Mouse (Mus musculus): ENCODE results near the gene Ndufs7. TPM values are rescaled to one million over a fixed set of nuclear protein-coding genes. Genes with fewer than 3 reads are reported as not detected.

The Ndufs7 gene
- polyA plus RNA-seq, 1 experiment = 226 TPM

- Histone ChIP-seq H3K36me3 (replicated peaks; ENCODE audit: low read length) (peaks cover 40% of the 10 kb centered on the region), H3K4me1 (peaks cover 72% of the 10 kb centered on the region), H3K4me3 (replicated peaks) (peak within 1 kb of the TSS; percentile 94), H3K27me3 (replicated peaks) (no peaks in the 10 kb centered on the region), H3K9me3 (no peaks in the 10 kb centered on the region)
- no peak for TF ChIP-seq GATA1 (IDR thresholded peaks at IDR 0.05; ENCODE audit: borderline replicate concordance, low read length)
- TF ChIP-seq FLI1 (IDR thresholded peaks at IDR 0.05; ENCODE audit: low read length) = no peak
These were observed 12.0 kb downstream of the Ndufs7 start, which contains the start of the genes Gamt and Dazap1 for GRCm38 (mm10) chr10:80260642-80261584. Gene Gamt (minus strand): TSS chr10:80261012. Gene Dazap1 (plus strand): TSS chr10:80261486.

GRCm38 (mm10) chr10:80261585-80261968 lies 12.7 kb downstream of the Ndufs7 start:
- peaks cover 79% of the 10 kb centered on the region for H3K4me1 ChIP-seq

GRCm38 (mm10) chr10:80262169-80262568 lies 13.2 kb downstream of the Ndufs7 start:
- Histone ChIP-seq H3K9me3 (no peaks in the 10 kb centered on the region), H3K36me3 (replicated peaks; ENCODE audit: low read length) (peaks cover 31% of the 10 kb centered on the region), H3K27me3 (replicated peaks) (no peaks in the 10 kb centered on the region), H3K4me3 (replicated peaks) (peak overlapping the region; percentile 86), H3K4me1 (peaks cover 84% of the 10 kb centered on the region)
- no peak for TF ChIP-seq GATA1 (IDR thresholded peaks at IDR 0.05; ENCODE audit: borderline replicate concordance, low read length)
- TF ChIP-seq FLI1 (IDR thresholded peaks at IDR 0.05; ENCODE audit: low read length) = no peak

More at GRCm38 (mm10) chr10:80261585-80261968, 12.7 kb downstream of the Ndufs7 start:
- Histone ChIP-seq H3K27me3 (replicated peaks) (no peaks in the 10 kb centered on the region), H3K36me3 (replicated peaks; ENCODE audit: low read length) (peaks cover 34% of the 10 kb centered on the region), H3K4me3 (replicated peaks) (peak overlapping the region; percentile 94), H3K9me3 (no peaks in the 10 kb centered on the region)
- TF ChIP-seq FLI1 (IDR thresholded peaks at IDR 0.05; ENCODE audit: low read length) = 0 out of 2 replicates have a peak, but pooled peaks have one; percentile 20
- TF ChIP-seq GATA1 (IDR thresholded peaks at IDR 0.05; ENCODE audit: borderline replicate concordance, low read length) = 0 out of 3 replicates have a peak, but pooled peaks have one; percentile 45

GRCm38 (mm10) chr10:80262776-80263365 lies 13.9 kb downstream of the Ndufs7 start:
- Histone ChIP-seq H3K36me3 (replicated peaks; ENCODE audit: low read length) (peaks cover 32% of the 10 kb centered on the region), H3K9me3 (no peaks in the 10 kb centered on the region), H3K4me1 (peaks cover 87% of the 10 kb centered on the region), H3K4me3 (replicated peaks) (peak overlapping the region; percentile 82), H3K27me3 (replicated peaks) (no peaks in the 10 kb centered on the region)
- TF ChIP-seq GATA1 (IDR thresholded peaks at IDR 0.05; ENCODE audit: borderline replicate concordance, low read length) (no peak), FLI1 (IDR thresholded peaks at IDR 0.05; ENCODE audit: low read length) (no peak)

- peaks cover 28% of the 10 kb centered on the region for H3K36me3 ChIP-seq (replicated peaks; ENCODE audit: low read length)
- no peaks in the 10 kb centered on the region for H3K9me3 ChIP-seq
- peaks cover 87% of the 10 kb centered on the region for H3K4me1 ChIP-seq
- no peak for TF ChIP-seq FLI1 (IDR thresholded peaks at IDR 0.05; ENCODE audit: low read length)
- 0 out of 3 replicates have a peak, but pooled peaks have one; percentile 11 for TF ChIP-seq GATA1 (IDR thresholded peaks at IDR 0.05; ENCODE audit: borderline replicate concordance, low read length)
- H3K4me3 ChIP-seq (replicated peaks) = peak overlapping the region; percentile 95
- H3K27me3 ChIP-seq (replicated peaks) = no peaks in the 10 kb centered on the region
These were observed 15.6 kb downstream of the Ndufs7 start for GRCm38 (mm10) chr10:80264341-80265148.

- H3K36me3 ChIP-seq (replicated peaks; ENCODE audit: low read length) = peaks cover 28% of the 10 kb centered on the region
- H3K4me1 ChIP-seq = peaks cover 87% of the 10 kb centered on the region
- TF ChIP-seq FLI1 (IDR thresholded peaks at IDR 0.05; ENCODE audit: low read length) = no peak
- no peak for TF ChIP-seq GATA1 (IDR thresholded peaks at IDR 0.05; ENCODE audit: borderline replicate concordance, low read length)
- no peaks in the 10 kb centered on the region for H3K9me3 ChIP-seq
- no peaks in the 10 kb centered on the region for H3K27me3 ChIP-seq (replicated peaks)
- peak overlapping the region; percentile 95 for H3K4me3 ChIP-seq (replicated peaks)
These were observed 16.2 kb downstream of the Ndufs7 start for GRCm38 (mm10) chr10:80265149-80265486.

GRCm38 (mm10) chr10:80270099-80270498 lies 21.2 kb downstream of the Ndufs7 start:
- no peaks in the 10 kb centered on the region for H3K27me3 ChIP-seq (replicated peaks)
- H3K9me3 ChIP-seq = no peaks in the 10 kb centered on the region
- H3K4me3 ChIP-seq (replicated peaks) = peak overlapping the region; percentile 83
- TF ChIP-seq FLI1 (IDR thresholded peaks at IDR 0.05; ENCODE audit: low read length) (no peak), GATA1 (IDR thresholded peaks at IDR 0.05; ENCODE audit: borderline replicate concordance, low read length) (no peak)
- H3K36me3 ChIP-seq (replicated peaks; ENCODE audit: low read length) = peaks cover 70% of the 10 kb centered on the region
- peaks cover 95% of the 10 kb centered on the region for H3K4me1 ChIP-seq

- TF ChIP-seq GATA1 (IDR thresholded peaks at IDR 0.05; ENCODE audit: borderline replicate concordance, low read length) = no peak
- Histone ChIP-seq H3K9me3 (no peaks in the 10 kb centered on the region), H3K36me3 (replicated peaks; ENCODE audit: low read length) (peaks cover 76% of the 10 kb centered on the region), H3K4me1 (peaks cover 92% of the 10 kb centered on the region), H3K27me3 (replicated peaks) (no peaks in the 10 kb centered on the region), H3K4me3 (replicated peaks) (peak overlapping the region; percentile 83)
These were observed 21.8 kb downstream of the Ndufs7 start for GRCm38 (mm10) chr10:80270734-80271181.

GRCm38 (mm10) chr10:80271186-80271843 lies 22.4 kb downstream of the Ndufs7 start:
- H3K4me1 ChIP-seq = peaks cover 91% of the 10 kb centered on the region
- no peaks in the 10 kb centered on the region for H3K9me3 ChIP-seq
- H3K27me3 ChIP-seq (replicated peaks) = no peaks in the 10 kb centered on the region
- H3K4me3 ChIP-seq (replicated peaks) = peak overlapping the region; percentile 0
- H3K36me3 ChIP-seq (replicated peaks; ENCODE audit: low read length) = peaks cover 81% of the 10 kb centered on the region
- no peak for TF ChIP-seq FLI1 (IDR thresholded peaks at IDR 0.05; ENCODE audit: low read length)
- no peak for TF ChIP-seq GATA1 (IDR thresholded peaks at IDR 0.05; ENCODE audit: borderline replicate concordance, low read length)

Measured in megakaryocyte, embryonic 14.5 days (primary cell).